Mouse (Mus musculus) stomach, embryonic 15.5 days (tissue): Measurements from ENCODE around the gene Itga4. TPM values are rescaled to one million over a fixed set of nuclear protein-coding genes. Genes with fewer than 3 reads are reported as not detected.

Experiments
- ATAC-seq: fragments of 200-750 bp; cut with Nextera tagmentation; 2 replicates; pipeline ENCODE4 v1.8.0; 2017; ENCODE audit warnings: low read depth, moderate number of reproducible peaks, moderate TSS enrichment; ENCODE audit not compliant: insufficient read depth, low FRiP score
- H3K27ac ChIP-seq: fragments of 300-500 bp; sonication (generic); 2 replicates; pipeline ENCODE4 v1.5.1; 2015; ENCODE audit warnings: mild to moderate bottlenecking, inconsistent platforms
- H3K27me3 ChIP-seq: fragments of 300-500 bp; sonication (generic); replicated peaks from 2 replicates; pipeline ENCODE4 v1.6.1; 2015; ENCODE audit warnings: inconsistent platforms
- H3K36me3 ChIP-seq: fragments of 300-500 bp; sonication (generic); 2 replicates; pipeline ENCODE4 v1.6.1; 2015; ENCODE audit warnings: inconsistent platforms
- H3K4me1 ChIP-seq: fragments of 300-500 bp; sonication (generic); 2 replicates; pipeline ENCODE4 v1.6.1; 2015; ENCODE audit warnings: inconsistent platforms
- H3K4me2 ChIP-seq: fragments of 300-500 bp; sonication (generic); 2 replicates; pipeline ENCODE4 v1.6.1; 2015; ENCODE audit warnings: mild to moderate bottlenecking, inconsistent platforms
- H3K4me3 ChIP-seq: fragments of 300-500 bp; sonication (generic); replicated peaks from 2 replicates; pipeline ENCODE4 v1.5.1; 2015; ENCODE audit warnings: inconsistent platforms
- H3K9ac ChIP-seq: fragments of 300-500 bp; sonication (generic); 2 replicates; pipeline ENCODE4 v1.6.1; 2015; ENCODE audit warnings: inconsistent platforms
- H3K9me3 ChIP-seq: fragments of 300-500 bp; sonication (generic); 2 replicates; pipeline ENCODE4 v1.6.1; 2016; ENCODE audit warnings: inconsistent platforms
- WGBS: fragments of 180-500 bp; shearing (Covaris S2); methylation state at CpG from one replicate; pipeline ENCODE4 v1.1.7; 2015; 5-methylcytosine and 5-hydroxymethylcytosine counted together
- polyA plus RNA-seq: library from polyadenylated mRNA; unstranded; fragments of >200 nt; fragmentation: Nextera tagmentation; extraction: Ambion mirVana; gene quantifications from 2 replicates; pipeline ENCODE4 v1.2.1, GENCODE M21; 2015

Itga4 gene
- polyA plus RNA-seq, 1 experiment from 2014 or later: 6.5 TPM

DNA sequence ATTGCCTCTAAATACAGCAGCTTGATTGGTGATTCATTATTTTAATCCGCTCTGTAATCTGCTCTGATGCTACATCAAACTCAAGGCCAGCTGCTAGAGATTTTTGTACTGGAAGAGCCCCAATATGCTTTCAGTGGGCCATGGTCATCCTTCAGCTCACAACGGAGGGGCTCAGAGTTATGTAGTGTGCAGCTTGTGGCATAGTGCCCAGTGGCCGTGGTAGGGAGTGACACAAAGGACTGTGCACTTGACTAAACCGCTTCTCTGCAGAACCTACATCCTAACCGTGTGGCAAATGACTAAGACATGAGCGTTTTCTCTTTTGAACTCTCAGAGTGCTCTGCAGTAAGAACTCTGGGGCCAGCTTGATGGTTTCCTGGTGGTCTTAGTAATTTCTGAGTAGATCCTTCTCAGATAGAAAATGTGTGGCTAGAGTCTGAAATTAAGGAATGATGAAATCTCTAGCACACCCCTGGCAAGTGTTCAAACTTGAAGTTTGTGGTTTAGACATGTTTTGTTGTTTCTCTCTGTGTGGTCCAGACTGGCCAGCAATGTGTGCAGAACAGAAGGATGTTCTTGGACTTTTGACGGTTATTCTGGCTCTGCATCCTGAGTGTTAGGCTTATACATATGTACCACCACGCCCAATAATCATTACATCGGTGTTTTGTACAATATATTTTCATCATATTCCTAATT is 61.1 kb downstream of the Itga4 start:
- no peak overlapping the region for H3K9ac ChIP-seq
- no peak overlapping the region for H3K4me3 ChIP-seq
- no peak; the same call in 1 of the 2 replicates for ATAC-seq
- no peaks in the 10 kb centered on the region for H3K36me3 ChIP-seq
- H3K27ac ChIP-seq: no peak overlapping the region
- H3K27me3 ChIP-seq: no peaks in the 10 kb centered on the region
- H3K4me1 ChIP-seq: no peaks in the 10 kb centered on the region
- no peaks in the 10 kb centered on the region for H3K9me3 ChIP-seq
- 79% methylated on average over 9 of the region's 9 CpGs for WGBS
- H3K4me2 ChIP-seq: no peak overlapping the region

DNA sequence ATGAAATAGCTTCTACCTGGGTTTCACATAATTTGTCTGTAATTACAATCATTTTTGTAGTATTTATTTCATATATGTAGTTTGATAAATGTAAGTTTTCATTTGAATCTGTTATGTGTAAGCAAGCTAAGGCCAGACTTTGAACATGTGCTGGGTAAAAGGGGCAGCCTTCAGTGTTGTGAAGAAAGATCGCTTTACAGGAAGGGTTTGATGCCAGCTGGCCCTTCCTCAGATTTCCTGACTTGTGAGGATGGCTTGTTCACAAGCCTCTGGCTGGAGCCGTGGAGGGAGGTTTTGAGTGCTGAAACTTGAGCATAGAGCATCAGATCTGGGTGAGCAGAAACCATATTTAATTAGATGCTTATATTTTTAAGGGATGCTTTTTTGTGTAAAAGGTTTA is 72.9 kb downstream of the Itga4 start:
- H3K9ac ChIP-seq: no peak overlapping the region
- no peak overlapping the region for H3K4me2 ChIP-seq
- H3K4me1 ChIP-seq: no peaks in the 10 kb centered on the region
- H3K9me3 ChIP-seq: no peaks in the 10 kb centered on the region
- no peaks in the 10 kb centered on the region for H3K36me3 ChIP-seq
- no peak overlapping the region for H3K27ac ChIP-seq
- WGBS: 57% methylated on average over 2 of the region's 2 CpGs
- no peaks in the 10 kb centered on the region for H3K27me3 ChIP-seq
- no peak for ATAC-seq
- H3K4me3 ChIP-seq: no peak overlapping the region

DNA sequence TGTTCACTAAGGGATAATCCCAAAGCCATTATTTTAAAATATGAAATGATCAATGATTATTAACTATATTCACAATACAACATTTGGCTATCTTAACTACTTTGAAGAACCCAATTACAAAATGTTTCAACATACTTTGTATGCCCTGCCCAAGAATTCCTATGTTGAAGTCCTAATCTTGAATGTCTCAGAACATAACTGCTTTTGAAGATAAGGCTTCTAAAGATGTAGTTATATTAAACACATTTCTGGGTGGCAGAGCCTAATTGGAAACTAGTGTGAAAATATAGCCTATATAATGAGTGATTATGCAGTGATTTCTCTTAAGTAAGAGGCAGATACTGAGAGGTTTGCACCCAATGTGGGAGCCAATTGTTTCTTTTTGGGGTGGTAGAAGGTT is 79.4 kb downstream of the Itga4 start:
- Histone ChIP-seq H3K36me3 (no peaks in the 10 kb centered on the region), H3K9me3 (no peaks in the 10 kb centered on the region), H3K4me3 (no peak overlapping the region), H3K27me3 (no peaks in the 10 kb centered on the region), H3K4me1 (no peaks in the 10 kb centered on the region), H3K27ac (no peak overlapping the region), H3K9ac (no peak overlapping the region), H3K4me2 (no peak overlapping the region)
- no peak for ATAC-seq

DNA sequence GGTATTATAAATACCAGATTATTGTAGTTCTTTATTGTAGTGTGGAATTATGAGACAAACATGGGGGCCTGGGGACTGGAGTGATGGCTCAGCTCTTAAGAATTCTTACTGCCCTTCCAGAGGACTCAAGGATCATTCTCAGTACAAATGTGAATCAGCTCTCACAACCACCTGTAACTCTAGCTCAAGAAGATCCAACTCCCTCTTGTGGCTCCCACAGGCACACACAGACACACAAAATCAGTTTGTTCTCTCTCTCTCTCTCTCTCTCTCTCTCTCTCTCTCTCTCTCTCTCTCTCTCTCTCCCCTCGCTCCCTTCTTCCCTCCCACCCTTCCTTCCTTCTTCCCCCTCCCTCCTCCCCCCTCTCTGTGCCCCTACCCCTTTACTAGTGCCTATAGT is 80.9 kb downstream of the Itga4 start:
- no peak overlapping the region for H3K27ac ChIP-seq
- no peaks in the 10 kb centered on the region for H3K4me1 ChIP-seq
- WGBS: 92% methylated on average over 1 of the region's 1 CpGs
- no peaks in the 10 kb centered on the region for H3K27me3 ChIP-seq
- H3K36me3 ChIP-seq: no peaks in the 10 kb centered on the region
- no peak for ATAC-seq
- no peaks in the 10 kb centered on the region for H3K9me3 ChIP-seq
- H3K4me3 ChIP-seq: no peak overlapping the region
- no peak overlapping the region for H3K4me2 ChIP-seq
- H3K9ac ChIP-seq: no peak overlapping the region

DNA sequence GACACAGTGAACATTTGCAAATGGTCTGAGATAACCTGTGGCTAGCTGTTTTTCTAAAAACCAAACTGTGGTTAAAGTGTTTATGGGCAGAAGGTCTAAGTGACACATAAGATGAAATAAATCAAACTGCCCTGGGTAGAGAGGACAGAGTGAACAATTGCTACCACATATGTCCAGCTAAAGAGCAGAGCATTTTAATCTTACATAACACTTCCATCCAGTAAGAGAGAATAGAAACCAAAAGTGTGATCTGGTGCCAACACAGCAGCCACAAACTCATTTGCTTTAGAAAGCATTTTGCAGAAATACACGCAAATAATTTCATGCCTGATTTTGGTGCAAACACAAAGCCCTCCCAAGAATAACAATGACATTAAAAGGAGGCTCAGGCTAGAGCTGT is 83.8 kb downstream of the Itga4 start:
- Histone ChIP-seq H3K27ac (no peak overlapping the region), H3K4me2 (no peak overlapping the region), H3K27me3 (no peaks in the 10 kb centered on the region), H3K36me3 (no peaks in the 10 kb centered on the region), H3K9me3 (no peaks in the 10 kb centered on the region), H3K4me3 (no peak overlapping the region), H3K9ac (no peak overlapping the region), H3K4me1 (no peaks in the 10 kb centered on the region)
- 69% methylated on average over 1 of the region's 1 CpGs for WGBS
- no peak for ATAC-seq

DNA sequence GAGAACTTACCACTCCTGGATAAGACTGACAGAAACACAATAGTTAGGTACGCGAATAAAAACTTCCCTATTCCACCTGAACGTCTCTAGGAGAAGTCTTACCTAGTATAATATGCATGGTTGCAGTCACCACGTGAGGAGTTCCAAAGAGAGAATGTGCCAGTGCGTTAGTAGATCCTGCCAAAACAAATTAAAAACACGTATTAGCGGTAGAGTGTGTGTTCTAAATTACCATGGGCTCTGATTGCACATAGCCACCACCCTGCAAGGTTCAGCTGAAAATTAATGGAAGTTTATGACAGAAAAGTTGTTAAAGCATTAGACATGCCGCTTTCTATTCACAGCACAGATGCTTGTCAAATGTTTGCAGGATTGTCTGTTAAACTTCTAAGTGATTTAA is 87.9 kb downstream of the Itga4 start:
- Histone ChIP-seq H3K27ac (no peak overlapping the region), H3K4me3 (no peak overlapping the region), H3K9me3 (no peaks in the 10 kb centered on the region), H3K27me3 (no peaks in the 10 kb centered on the region), H3K4me1 (no peaks in the 10 kb centered on the region), H3K9ac (no peak overlapping the region), H3K4me2 (no peak overlapping the region), H3K36me3 (no peaks in the 10 kb centered on the region)
- WGBS: 78% methylated on average over 8 of the region's 8 CpGs
- no peak for ATAC-seq

DNA sequence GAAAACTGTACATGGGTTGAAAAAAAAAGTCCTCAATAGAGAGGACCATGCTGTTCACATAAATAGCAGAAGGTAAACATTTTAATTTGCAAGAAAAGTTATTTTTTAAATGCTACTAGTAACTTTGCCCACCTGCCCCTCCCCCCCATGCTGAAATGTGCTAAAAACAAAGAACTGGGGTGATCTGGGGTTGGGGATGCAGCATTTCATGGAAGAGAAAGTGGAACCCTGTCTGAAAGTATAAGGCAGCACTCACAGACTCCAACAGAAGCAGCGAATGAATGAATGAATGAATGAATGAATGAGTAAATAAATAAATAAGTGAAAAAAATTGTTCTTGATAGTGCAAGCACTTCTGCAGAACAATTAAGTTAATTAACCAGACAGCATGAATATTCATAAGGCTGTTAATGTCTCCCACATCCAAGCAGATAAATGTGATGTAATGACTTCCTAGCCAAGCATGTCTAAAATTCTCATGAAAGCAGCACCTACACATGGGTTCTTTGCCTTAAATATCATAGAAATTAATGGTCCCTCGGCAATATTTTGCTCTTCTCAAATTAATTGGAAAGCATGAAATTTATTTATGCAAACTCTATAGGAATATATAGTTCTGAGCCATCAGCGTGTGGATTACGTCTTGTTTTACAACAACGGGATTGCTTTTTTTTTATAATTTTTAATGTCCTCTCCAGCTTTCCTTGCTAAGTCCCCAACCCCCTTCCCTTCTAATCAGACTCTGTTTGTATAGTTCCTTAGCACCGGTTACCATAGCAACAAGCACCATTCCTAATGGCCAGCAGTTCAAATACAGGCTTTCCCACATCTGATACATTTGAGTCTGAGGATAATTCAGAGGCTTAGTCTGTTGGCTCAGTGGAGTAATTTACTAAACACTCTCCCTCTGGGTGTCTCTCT is 96.2 kb downstream of the Itga4 start:
- 78% methylated on average over 6 of the region's 6 CpGs for WGBS

DNA sequence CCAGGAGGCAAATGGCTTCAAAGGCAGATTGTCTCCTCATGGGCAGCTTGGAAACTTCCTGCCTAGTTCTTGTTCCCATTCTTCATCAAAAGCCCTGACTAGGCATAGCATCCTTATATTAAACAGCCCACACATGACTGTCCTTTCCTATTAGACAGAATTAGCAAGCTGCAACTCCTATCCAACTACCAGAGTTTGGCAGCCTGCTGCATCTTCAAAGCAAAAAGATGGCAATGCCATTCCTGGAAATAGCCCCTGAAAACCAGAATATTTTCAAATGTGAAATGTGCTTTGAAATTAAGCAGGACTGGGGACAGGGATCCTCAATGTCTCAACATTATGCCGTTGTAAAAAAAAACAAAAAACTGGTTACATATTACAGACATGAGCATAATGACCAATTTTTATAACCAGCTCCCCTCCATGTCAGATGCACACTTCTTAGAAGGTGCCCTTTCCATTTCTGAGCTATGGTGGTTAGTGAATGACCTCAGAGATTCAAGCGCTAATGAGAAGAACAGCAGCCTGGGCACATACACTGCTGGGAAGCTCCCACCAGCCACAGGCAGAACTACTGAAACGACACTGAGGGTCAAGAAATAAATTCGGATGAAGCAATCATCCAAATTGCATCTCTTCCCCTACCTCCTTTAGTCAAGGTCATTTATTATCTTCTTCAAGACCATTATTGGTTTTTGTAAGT is 97.0 kb downstream of the Itga4 start:
- Histone ChIP-seq H3K27me3 (no peaks in the 10 kb centered on the region), H3K4me1 (no peaks in the 10 kb centered on the region), H3K9ac (no peak overlapping the region), H3K4me3 (no peak overlapping the region), H3K9me3 (no peaks in the 10 kb centered on the region), H3K36me3 (no peaks in the 10 kb centered on the region), H3K4me2 (no peak overlapping the region), H3K27ac (no peak overlapping the region)
- WGBS: 82% methylated on average over 4 of the region's 4 CpGs
- no peak for ATAC-seq

More for the DNA sequence above, 96.2 kb downstream of the Itga4 start:
- Histone ChIP-seq H3K4me2 (no peak overlapping the region), H3K27ac (no peak overlapping the region), H3K9ac (no peak overlapping the region), H3K9me3 (no peaks in the 10 kb centered on the region), H3K27me3 (no peaks in the 10 kb centered on the region), H3K4me1 (no peaks in the 10 kb centered on the region), H3K36me3 (no peaks in the 10 kb centered on the region), H3K4me3 (no peak overlapping the region)
- no peak for ATAC-seq

DNA sequence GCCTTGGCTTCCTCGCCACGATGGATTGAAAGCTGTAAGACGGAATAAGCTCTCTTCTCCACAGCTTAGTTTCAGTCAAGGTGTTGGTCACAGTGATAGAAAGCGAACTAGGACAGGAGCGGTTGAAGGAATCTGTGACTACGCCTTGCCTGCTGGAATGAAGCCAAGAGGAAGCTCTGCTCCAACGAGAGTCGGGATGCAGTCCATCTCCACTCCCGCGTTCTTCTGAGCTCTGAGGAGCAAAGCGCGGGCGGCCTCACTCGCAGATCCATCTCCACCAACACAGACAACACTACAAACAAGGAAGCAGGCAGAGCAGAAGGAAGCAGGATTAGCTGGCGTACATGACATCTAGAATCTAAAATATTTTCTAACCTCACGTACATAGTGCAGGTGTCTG is 99.5 kb downstream of the Itga4 start:
- no peak for ATAC-seq
- Histone ChIP-seq H3K9ac (no peak overlapping the region), H3K4me1 (no peaks in the 10 kb centered on the region), H3K36me3 (no peaks in the 10 kb centered on the region), H3K27me3 (no peaks in the 10 kb centered on the region), H3K27ac (no peak overlapping the region), H3K4me3 (no peak overlapping the region), H3K4me2 (no peak overlapping the region), H3K9me3 (no peaks in the 10 kb centered on the region)
- 84% methylated on average over 16 of the region's 16 CpGs for WGBS

DNA sequence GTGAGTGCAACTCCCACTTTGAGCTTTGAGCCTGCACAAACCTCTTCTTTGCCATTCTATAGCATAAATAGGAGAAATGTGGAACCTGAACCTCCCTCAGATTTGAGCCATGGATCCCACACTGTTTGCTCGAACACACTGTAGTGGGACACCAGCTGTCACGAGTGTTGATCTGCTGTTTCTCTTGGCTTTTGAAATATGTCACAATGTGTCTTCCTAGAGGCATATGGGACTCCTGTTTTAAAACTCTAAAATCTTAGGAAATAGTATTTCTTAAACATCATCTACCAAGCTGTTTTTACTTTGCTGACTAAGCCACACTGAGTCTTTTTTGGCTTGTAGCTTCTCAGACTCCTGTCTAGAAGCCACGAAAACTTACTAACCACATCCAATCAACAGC is 102.6 kb downstream of the Itga4 start:
- 74% methylated on average over 3 of the region's 3 CpGs for WGBS
- Histone ChIP-seq H3K9ac (no peak overlapping the region), H3K4me3 (no peak overlapping the region), H3K4me1 (no peaks in the 10 kb centered on the region), H3K9me3 (no peaks in the 10 kb centered on the region), H3K27ac (no peak overlapping the region), H3K4me2 (no peak overlapping the region), H3K36me3 (no peaks in the 10 kb centered on the region), H3K27me3 (no peaks in the 10 kb centered on the region)
- no peak for ATAC-seq

DNA sequence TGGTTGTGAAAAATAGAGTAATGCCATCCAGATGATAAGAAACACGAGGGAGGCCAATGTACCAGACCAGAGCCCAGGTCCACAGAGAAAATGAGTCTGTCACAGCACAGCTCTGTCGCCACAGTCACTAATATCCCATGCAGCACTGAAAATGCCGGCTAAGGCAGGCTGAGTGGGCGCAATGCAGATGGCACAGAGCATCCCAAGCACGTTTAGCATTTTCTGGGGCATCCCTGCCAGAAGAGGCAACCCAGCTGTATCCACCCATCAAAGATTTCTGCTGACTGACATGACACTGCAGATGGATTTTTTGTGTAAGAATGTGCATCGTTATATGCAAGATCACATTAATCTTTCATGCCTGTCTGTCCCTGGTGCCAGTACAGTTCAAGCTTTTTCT is 106.8 kb downstream of the Itga4 start:
- WGBS: 73% methylated on average over 6 of the region's 6 CpGs
- Histone ChIP-seq H3K36me3 (no peaks in the 10 kb centered on the region), H3K27ac (no peak overlapping the region), H3K4me2 (no peak overlapping the region), H3K27me3 (no peaks in the 10 kb centered on the region), H3K4me3 (no peak overlapping the region), H3K9me3 (no peaks in the 10 kb centered on the region), H3K9ac (no peak overlapping the region), H3K4me1 (no peaks in the 10 kb centered on the region)
- ATAC-seq: no peak

DNA sequence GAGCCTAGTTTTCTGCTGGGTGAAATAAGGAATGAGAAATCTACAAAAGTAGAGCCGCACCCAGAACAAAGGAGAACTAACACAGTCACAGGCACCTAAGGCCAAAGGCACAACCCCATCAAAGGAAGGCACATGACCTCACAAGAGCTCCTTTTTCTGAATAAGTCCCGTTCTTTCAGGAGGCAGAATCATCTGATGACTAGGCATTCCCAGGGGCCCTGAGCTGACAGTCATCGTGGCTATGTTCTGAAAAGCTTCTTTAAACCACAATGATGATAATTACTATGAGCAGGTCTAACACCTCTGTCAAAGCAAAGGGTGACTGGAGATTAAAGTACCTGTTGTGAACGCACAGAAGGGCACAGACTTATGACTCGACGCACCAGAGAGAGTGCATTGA is 108.7 kb downstream of the Itga4 start:
- no peaks in the 10 kb centered on the region for H3K4me1 ChIP-seq
- WGBS: 71% methylated on average over 6 of the region's 6 CpGs
- H3K9me3 ChIP-seq: no peaks in the 10 kb centered on the region
- ATAC-seq: no peak
- no peak overlapping the region for H3K27ac ChIP-seq
- no peak overlapping the region for H3K4me2 ChIP-seq
- H3K4me3 ChIP-seq: no peak overlapping the region
- H3K36me3 ChIP-seq: no peaks in the 10 kb centered on the region
- no peak overlapping the region for H3K9ac ChIP-seq
- H3K27me3 ChIP-seq: no peaks in the 10 kb centered on the region
